Mouse (Mus musculus) adrenal gland, adult 8-10 months (tissue): ENCODE measurements around the gene Cdc42. TPM values are rescaled to one million over a fixed set of nuclear protein-coding genes. Genes with fewer than 3 reads are reported as not detected.
A peak's percentile ranks its signal among the peaks of the same experiment; 100 is the strongest.

Source experiments
- DNase-seq: peaks from one replicate; pipeline ENCODE4 v3.0.0; 2022
- total RNA-seq, 4 experiments: library from RNA; stranded (reverse); gene quantifications; 2 replicates each; pipeline ENCODE4 v1.2.4; 2022

Gene Cdc42
- 100 to 1,000 TPM; 385 to 468 (median 412) TPM for total RNA-seq

- peak; percentile 98 for DNase-seq
These were observed at the start of gene Cdc42 for GRCm38 (mm10) chr4:137357517-137358254. Gene Cdc42 (minus strand): TSS chr4:137357720.

DNA sequence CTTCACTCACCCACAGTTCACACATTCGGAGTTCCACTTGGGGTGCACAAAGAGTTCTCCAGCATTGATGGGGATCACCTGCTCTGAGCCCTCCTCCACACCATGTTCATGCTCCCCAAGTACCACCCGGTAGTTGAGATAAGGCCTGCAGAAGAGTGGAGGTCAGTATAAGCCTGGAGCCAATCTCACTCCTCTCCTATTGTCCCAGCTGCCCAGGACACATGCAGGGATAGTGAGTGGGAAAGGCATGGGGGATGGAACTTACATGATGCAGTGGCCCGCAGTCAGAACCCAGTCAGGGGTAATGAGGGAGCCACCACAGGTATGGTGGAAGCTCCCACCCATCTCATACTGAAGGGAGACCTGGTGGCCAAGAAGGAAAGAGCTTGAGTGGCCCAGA lies 48.1 kb upstream of the Cdc42 start:
- DNase-seq, result no peak

DNA sequence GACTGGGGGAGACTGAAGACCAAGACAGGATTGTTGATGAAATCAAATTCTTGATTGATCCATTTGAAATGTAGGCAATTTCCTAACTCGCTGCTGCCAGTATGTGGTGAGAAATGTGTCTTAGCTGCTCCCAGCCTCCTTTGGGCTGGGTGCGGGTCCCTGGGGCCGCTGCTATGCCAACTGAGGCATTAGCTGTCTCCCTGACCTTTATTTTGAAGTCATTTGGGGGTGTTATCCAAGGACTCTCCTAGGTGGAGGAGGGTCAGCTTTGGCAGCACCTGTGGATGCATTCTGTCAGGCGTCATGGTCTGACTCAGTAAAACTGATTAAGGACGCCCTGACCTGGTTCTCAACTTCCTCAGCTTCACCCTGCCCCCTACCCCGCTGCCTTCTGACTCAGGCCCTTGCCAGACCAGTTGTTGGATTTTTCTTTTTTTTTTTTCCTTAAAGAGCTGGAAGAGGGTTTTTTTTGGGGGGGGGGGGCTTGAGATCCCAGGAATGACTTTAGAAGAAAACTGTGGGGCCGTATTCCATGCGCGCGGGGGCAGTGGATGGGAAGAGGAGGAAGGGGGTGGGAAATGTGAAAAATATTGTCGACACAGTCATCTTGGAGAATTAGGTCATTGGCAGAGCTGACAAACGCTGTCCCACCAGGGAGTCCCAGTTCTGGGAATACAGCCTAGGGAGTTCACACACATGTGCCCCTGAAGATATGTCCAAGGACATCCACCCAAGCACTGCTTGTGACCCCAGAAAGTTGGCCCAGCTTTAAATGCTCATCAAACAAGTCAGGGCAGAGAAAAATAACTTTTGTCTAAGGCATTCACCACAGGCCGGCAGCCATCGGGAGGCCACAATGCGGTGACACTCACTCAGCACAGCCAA lies 39.4 kb upstream of the Cdc42 start:
- peak; percentile 79 for DNase-seq

GRCm38 (mm10) chr4:137393378-137394135 lies 36.0 kb upstream of the Cdc42 start:
- peak; percentile 57 for DNase-seq

GRCm38 (mm10) chr4:137392874-137393273 lies 35.4 kb upstream of the Cdc42 start:
- peak; percentile 63 for DNase-seq

- no peak for DNase-seq
These were observed 33.8 kb upstream of the Cdc42 start for GRCm38 (mm10) chr4:137391287-137391686.

- DNase-seq, result no peak
These were observed 32.7 kb upstream of the Cdc42 start for GRCm38 (mm10) chr4:137390196-137390595.

DNA sequence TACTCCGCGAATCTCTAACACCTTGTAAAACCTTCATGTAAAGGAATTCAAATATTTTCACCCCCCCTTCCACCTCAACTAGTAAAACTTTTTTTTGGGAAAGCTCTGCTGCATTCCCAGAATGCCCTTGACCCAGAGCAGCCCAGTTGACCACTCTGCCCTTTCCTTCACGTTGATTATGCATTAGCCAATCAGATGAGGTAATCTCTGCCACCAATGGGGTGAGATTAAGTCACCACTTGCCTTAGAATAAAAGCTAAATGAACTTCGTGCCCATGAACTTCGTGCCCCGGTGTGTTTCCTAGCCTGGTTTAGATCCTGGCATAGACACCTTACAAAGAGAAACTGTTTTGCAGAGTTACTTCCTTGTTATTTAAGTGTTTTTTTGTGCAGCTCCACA lies 31.5 kb upstream of the Cdc42 start:
- DNase-seq, result no peak

DNA sequence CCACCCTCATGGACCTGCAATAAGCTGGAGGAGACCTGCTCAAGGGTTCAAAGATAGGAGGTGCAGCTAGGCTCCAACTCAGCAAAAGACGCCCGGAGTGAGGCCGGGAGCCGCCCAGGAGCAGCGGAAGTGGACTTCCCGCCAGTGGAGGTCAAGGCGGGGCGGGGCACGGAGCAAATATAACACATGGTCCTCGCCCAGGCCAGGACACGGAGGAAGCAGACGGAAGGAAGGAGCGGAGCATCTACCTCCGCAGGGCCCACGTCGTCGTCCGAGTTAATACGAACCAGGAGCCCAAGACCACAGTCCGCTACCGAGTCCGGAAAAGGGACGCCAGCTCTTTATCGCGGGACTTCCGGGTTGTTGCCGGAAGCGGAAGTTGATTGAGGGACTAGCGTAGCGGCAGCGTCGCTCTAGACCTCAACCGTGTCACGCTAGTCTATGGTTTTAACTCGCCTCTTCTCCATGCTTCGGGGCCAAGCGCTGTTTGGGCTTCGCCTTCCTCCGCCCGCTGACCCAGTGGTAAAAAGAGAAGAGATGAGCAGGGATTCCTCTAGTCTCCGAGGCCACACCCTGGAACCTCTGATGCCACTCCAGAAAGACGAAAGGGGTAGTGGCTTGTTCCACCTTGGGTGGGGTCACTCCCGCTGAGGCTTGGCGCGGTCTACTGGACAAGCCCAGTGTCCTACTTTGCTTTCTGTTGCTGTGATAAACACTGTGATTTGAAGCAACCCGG lies 30.7 kb upstream of the Cdc42 start:
- peak; percentile 83 for DNase-seq

DNA sequence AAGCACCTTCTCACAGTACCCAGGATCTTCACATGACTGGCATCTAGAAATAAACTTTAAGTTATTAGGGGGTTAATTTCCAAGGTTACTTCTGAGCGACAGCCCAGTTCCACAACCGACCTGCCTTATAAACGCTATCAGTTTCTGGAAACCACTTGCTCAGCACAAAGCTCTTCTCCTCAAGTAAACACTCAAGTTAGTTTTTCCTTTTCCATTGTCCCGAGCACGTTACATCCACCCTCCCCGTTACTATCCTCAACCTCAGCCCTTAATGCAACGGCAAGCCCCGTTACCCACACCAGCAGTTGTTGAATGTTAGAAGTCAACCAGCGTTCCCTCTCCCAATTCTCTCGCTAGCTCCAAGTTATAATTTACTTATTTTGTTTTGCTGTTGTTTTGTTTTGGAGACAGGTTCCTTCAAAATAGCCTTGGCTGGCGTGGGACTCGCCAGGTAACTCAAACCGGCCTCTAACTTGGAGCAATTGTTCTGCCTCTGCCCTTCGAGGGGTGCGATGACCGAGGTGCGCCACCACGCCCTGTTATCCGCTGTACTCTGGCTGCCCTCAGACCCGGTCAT lies 30.1 kb upstream of the Cdc42 start:
- DNase-seq, result no peak

DNA sequence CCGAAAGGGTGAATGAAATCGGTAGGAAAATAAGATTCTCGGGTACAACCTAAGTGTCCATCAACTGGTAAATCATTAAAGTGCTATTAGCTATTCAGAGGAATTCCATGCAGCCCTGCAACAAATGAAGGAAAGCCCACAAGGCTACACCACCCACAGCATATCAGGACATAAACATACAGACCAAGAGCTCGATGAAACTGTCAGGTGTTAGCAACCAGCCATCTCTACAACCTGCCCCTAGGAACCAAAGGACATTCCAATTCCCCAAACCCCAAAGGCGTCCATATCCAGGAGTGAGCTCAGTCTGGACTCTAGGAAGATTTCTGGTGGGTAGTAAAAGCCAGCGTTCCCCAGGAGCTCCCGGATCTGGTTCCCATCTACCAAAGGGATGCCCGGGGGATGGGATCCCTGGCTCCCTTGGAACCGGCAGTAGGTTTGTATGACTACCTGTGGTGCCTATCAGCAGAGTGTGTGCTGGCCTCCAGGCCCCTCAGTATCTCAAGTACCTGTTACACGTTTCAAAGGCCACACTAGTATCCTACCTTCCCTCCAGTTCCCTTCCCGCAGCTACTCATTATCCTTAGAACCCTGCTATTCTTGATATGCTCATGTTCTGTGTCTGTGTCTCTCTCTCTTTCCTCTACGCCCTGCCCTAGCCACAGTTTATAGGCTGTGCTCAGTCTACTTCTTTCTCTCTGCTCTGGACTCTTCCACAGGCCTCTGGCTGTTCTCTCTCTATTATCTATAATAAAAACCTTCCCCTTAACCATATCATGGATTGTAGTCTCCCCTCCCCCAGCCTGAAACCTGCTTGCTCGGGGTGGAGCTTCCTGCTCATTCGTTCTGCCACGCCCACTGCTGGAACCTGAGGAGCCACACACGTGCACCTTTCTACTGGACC lies 23.4 kb upstream of the Cdc42 start:
- DNase-seq, result no peak

- no peak for DNase-seq
These were observed 22.3 kb upstream of the Cdc42 start for GRCm38 (mm10) chr4:137379713-137380255.

DNA sequence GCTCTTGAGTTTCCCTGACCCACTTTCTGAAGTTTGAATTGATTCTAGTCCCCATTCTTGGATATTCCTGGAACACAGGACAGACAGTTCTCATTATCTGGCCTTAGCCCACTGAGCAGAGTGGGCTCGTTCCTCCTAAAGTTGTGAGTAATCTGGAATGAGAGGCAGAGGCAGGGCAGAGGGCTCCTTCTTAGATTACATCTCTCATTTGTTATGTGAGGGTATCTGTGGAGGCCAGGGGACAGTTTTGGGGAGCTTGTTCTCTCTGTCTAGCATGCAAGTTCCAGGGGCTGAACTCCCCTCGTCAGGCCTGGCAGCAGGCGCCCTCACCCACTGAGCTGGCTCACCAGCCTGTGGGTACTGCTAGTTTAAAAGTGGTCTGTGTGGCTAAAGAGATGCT lies 21.6 kb upstream of the Cdc42 start:
- DNase-seq, result no peak

GRCm38 (mm10) chr4:137377526-137378304 lies 20.2 kb upstream of the Cdc42 start:
- peak; percentile 42 for DNase-seq

- no peak for DNase-seq
These were observed 19.3 kb upstream of the Cdc42 start for GRCm38 (mm10) chr4:137376778-137377177.

DNA sequence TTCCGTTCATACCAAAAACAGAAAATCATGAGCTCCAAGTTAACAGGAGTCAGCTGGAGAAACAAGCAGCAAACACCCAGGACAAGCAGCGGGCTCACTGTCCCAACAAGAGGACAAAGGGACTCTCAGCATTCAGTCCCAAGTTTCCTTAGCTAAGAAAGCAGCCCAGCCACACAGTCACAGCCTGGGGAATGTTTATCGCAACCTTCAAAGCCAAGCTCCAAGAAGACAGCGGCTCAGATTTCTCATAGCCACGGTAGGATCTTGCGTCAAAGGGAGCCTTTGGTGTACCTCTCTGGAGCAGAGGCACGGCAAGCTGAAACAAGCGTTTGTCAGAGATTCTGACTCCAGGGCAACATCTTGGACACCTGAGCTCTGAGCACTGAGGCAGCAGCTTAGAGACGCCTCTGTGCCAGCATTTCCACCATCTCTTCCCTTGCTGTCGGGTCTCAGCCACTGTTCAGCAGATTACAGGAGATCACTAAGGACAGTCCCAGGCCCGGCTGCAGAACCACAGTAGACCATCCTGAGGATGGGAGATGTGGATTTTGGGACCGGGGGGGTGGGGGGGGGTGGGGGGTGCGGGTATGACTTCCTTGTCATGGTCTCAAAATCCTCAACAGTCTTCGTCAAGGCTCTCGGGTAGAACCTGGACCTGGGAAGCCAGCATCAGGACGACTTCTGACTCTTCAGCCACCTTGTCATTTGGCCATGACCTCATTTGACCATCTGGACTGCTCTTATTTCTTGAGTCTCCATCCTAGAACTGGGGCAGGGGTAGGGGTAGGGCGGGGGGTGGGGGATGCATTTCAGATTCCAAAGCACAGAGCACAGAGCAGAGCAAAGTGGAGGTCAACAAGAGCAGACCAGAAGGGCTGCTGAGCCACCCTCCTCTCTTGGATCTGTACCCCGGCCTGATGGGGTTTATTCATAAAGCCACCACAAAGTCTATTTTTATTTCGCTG lies 18.1 kb upstream of the Cdc42 start:
- DNase-seq, result no peak

DNA sequence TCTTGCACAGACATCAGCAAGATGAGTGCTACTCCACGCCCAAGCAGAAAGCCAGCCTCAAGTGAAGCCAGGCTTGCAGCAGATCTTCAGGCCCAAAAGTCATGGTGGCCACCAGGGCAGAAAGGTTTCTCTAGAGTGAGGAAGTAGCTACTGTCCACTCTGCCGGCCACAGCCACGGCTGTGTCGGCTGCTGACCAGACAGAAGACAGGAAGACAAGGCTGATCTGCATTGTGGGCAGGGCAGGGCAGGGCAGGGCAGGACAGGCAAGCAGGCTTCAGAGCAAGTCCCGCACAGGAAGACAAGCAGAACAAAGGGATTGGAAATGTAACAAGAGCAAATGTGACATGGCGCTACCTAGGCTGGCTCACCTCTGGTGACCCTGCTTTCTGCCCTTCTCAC lies 16.2 kb upstream of the Cdc42 start:
- DNase-seq, result no peak
